8 mouse cellular contexts compared by ENCODE assay signal in the genomic region with DNA sequence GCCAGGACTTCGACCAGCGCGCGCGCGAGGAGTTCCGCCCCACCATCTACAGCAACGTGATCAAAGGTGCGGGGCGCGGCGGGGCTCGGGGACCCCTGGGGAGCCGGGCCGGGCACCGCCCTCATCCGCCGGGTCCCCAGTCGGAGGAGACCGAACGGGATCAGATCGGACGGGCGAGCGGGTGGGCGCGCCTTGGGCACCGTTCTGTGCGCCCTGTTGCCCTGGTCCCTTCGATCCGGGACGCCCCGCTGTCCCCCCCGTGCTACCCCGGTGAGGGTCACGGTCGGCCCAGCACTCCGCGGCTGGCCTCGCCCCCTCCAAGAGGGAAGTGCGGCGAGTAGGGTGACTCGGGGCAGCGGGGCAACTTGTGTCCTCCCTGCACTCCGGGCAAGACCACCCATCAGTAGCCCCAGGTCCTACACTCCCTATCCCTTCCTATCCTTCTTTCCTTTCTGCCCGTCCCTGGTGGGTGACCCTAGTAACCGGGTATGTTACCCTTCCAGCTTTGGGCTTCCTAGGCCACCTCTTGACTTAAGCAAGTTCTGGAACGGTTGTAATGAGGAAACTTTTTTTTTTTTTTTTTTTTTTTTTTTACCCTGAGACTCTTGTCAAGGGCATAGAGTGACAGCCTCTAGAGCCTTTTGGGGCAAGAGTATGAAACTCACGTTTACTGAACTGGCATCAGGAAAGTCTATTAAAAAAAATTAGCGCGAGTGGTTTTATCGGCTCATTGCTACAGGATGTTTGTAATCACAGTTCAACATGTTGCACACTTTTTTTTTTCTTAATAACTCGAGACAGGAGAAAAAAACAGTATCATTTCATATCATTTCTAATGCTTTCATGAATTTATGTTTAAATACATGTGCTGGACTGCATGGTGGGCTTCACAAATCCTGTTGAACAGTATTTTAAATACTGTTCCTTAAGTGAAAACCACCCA. TPM values are rescaled to one million over a fixed set of nuclear protein-coding genes. Genes with fewer than 3 reads are reported as not detected.
A peak's percentile ranks its signal among the peaks of the same experiment; 100 is the strongest.
DNase-seq lines count a peak whose midpoint lies in the region; ATAC-seq and TF ChIP-seq lines count a peak whose summit lies in the region.

No protein-coding gene starts in this region.

- H3K4me2 ChIP-seq in intestine, embryonic 16.5 days (ENCODE audit: low read depth, low read length), result peak overlapping the region; percentile 52
- peak overlapping the region; percentile 74 for H3K4me2 ChIP-seq in neural tube, embryonic 14.5 days (ENCODE audit: low read depth, low read length)

- DNase-seq in gastrocnemius, adult 18-20 months (ENCODE audit: low spot score), result peak; percentile 44
- DNase-seq in gastrocnemius, adult 8-10 months (ENCODE audit: low spot score in 2 of 2), result no peak
- DNase-seq in lung, adult 2 months, result peak; percentile 78
- DNase-seq in right cerebral cortex, postnatal 25 days, result no peak

- H3K27ac ChIP-seq in cortical plate, adult 2 months (ENCODE audit: insufficient read depth, low read length), result peak overlapping the region; percentile 98
- peak overlapping the region; percentile 98 for H3K27ac ChIP-seq in intestine, embryonic 16.5 days (ENCODE audit: low read length)
- peak overlapping the region; percentile 95 for H3K27ac ChIP-seq in neural tube, embryonic 14.5 days (ENCODE audit: low read depth, low read length)

- ATAC-seq in granulocyte monocyte progenitor cell, adult 5-6 weeks (replicated peaks; ENCODE audit: poor library complexity, severe bottlenecking), result peak; percentile 24
- peak; percentile 53 for ATAC-seq in intestine, embryonic 16.5 days
- ATAC-seq in neural tube, embryonic 14.5 days (ENCODE audit: low read depth), result peak; percentile 31

- H3K9ac ChIP-seq in intestine, embryonic 16.5 days (ENCODE audit: low read depth, low read length), result peak overlapping the region; percentile 98
- peak overlapping the region; percentile 88 for H3K9ac ChIP-seq in neural tube, embryonic 14.5 days (replicated peaks; ENCODE audit: low read depth, low read length)

- H3K36me3 ChIP-seq in intestine, embryonic 16.5 days (ENCODE audit: control insufficient read depth, insufficient read depth, low read length), result peaks cover 3% of the 10 kb centered on the region; the same call in 1 of the 2 replicates
- H3K36me3 ChIP-seq in neural tube, embryonic 14.5 days (ENCODE audit: control insufficient read depth, insufficient read depth, low read length), result peaks cover 3% of the 10 kb centered on the region; the same call in 1 of the 2 replicates

- TF ChIP-seq POLR2A in cortical plate, adult 2 months (IDR thresholded peaks at IDR 0.05; ENCODE audit: extremely low read depth, insufficient read depth, low read length), result no peak
- no peak for TF ChIP-seq POLR2A in lung, adult 2 months (IDR thresholded peaks at IDR 0.05; ENCODE audit: borderline replicate concordance, extremely low read depth, low read depth, low read length)

- no peaks in the 10 kb centered on the region for H3K9me3 ChIP-seq in intestine, embryonic 16.5 days (ENCODE audit: control insufficient read depth, low read length)
- H3K9me3 ChIP-seq in neural tube, embryonic 14.5 days (ENCODE audit: control insufficient read depth, low read length), result no peaks in the 10 kb centered on the region

- peaks cover 14% of the 10 kb centered on the region for H3K4me1 ChIP-seq in cortical plate, adult 2 months (ENCODE audit: control insufficient read depth, insufficient read depth, low read length)
- peaks cover 61% of the 10 kb centered on the region for H3K4me1 ChIP-seq in intestine, embryonic 16.5 days (ENCODE audit: control insufficient read depth, insufficient read depth, low read length)
- peaks cover 43% of the 10 kb centered on the region for H3K4me1 ChIP-seq in lung, adult 2 months (ENCODE audit: control insufficient read depth, insufficient read depth, low read length)
- peaks cover 43% of the 10 kb centered on the region for H3K4me1 ChIP-seq in neural tube, embryonic 14.5 days (ENCODE audit: control insufficient read depth, insufficient read depth, low read length)

- no peak for TF ChIP-seq CTCF in cortical plate, adult 2 months (IDR thresholded peaks at IDR 0.05; ENCODE audit: extremely low read depth, insufficient read depth, low read length)
- TF ChIP-seq CTCF in lung, adult 2 months (IDR thresholded peaks at IDR 0.05; ENCODE audit: insufficient read depth, low read length), result no peak

- no peaks in the 10 kb centered on the region for H3K27me3 ChIP-seq in intestine, embryonic 16.5 days (replicated peaks; ENCODE audit: control insufficient read depth, insufficient read depth, low read length)
- no peaks in the 10 kb centered on the region for H3K27me3 ChIP-seq in neural tube, embryonic 14.5 days (ENCODE audit: control insufficient read depth, insufficient read depth, low read length)

- H3K4me3 ChIP-seq in cortical plate, adult 2 months (ENCODE audit: insufficient read depth, low read length), result peak overlapping the region; percentile 97
- peak overlapping the region; percentile 91 for H3K4me3 ChIP-seq in intestine, embryonic 16.5 days (ENCODE audit: low read length)
- peak overlapping the region; percentile 91 for H3K4me3 ChIP-seq in lung, adult 2 months (replicated peaks; ENCODE audit: extremely low read depth, low read depth, low read length)
- H3K4me3 ChIP-seq in neural tube, embryonic 14.5 days (ENCODE audit: low read depth, low read length), result peak overlapping the region; percentile 87

- WGBS in intestine, embryonic 16.5 days, result 2% methylated on average over 52 of the region's 53 CpGs
- under 1% methylated on average over 52 of the region's 53 CpGs for WGBS in lung, adult 2 months
- 4% methylated on average over 37 of the region's 53 CpGs for WGBS in neural tube, embryonic 14.5 days

RNA-seq across cellular contexts. Expression of a gene that starts 0.8 kb away (rescaled TPM):
- total RNA-seq in gastrocnemius, adult 18-20 months (2021), result 10 to 100 TPM; 24.3 to 32.4 TPM
- total RNA-seq in gastrocnemius, adult 8-10 months (2022), result 10 to 100 TPM; 23.3 to 30.3 (median 28.4) TPM
- polyA plus RNA-seq in cortical plate, adult 2 months (2012; rRNA removed), result 35.5 and 37.0 TPM in 2 replicates
- 34.6 and 38.5 TPM in 2 replicates for total RNA-seq in granulocyte monocyte progenitor cell, adult 5-6 weeks (2014; fragmentation: Nextera tagmentation)
- 40.6 and 43.5 TPM in 2 replicates for total RNA-seq in granulocyte monocyte progenitor cell, adult 5-6 weeks (2017)
- 36.1 and 39.6 TPM in 2 replicates for polyA plus RNA-seq in intestine, embryonic 16.5 days (2015; fragmentation: Nextera tagmentation; extraction: Ambion mirVana)
- polyA plus RNA-seq in lung, adult 2 months (2012; rRNA removed), result 39.3 and 42.6 TPM in 2 replicates
- polyA plus RNA-seq in neural tube, embryonic 14.5 days (2014; fragmentation: Nextera tagmentation; extraction: Ambion mirVana), result 23.0 and 23.2 TPM in 2 replicates

RNA-seq across cellular contexts. Expression of a gene that starts 50.3 kb away (rescaled TPM):
- total RNA-seq in gastrocnemius, adult 18-20 months (2021), result not detected
- total RNA-seq in gastrocnemius, adult 8-10 months (2022), result not detected
- 0.04 and 0.06 TPM in 2 replicates for polyA plus RNA-seq in cortical plate, adult 2 months (2012; rRNA removed)
- not detected in 2 replicates for total RNA-seq in granulocyte monocyte progenitor cell, adult 5-6 weeks (2014; fragmentation: Nextera tagmentation)
- total RNA-seq in granulocyte monocyte progenitor cell, adult 5-6 weeks (2017), result not detected in 2 replicates
- polyA plus RNA-seq in intestine, embryonic 16.5 days (2015; fragmentation: Nextera tagmentation; extraction: Ambion mirVana), result not detected in 2 replicates
- not detected in 2 replicates for polyA plus RNA-seq in lung, adult 2 months (2012; rRNA removed)
- polyA plus RNA-seq in neural tube, embryonic 14.5 days (2014; fragmentation: Nextera tagmentation; extraction: Ambion mirVana), result not detected in 2 replicates

Comparison
In these comparisons a context has a peak if more than half of its experiments do, and no peak if none do; other contexts are left out.
1. DNase-seq: peak in gastrocnemius, adult 18-20 months (single experiment) and lung, adult 2 months (single experiment); none in gastrocnemius, adult 8-10 months (0 of 2) and right cerebral cortex, postnatal 25 days (single experiment).
2. Peak in every context shown above with its lines, with median percentiles within 50 percentile points of each other: H3K27ac ChIP-seq, H3K4me3 ChIP-seq and ATAC-seq.